Comparison of ENCODE assay signal across 8 mouse cellular contexts in the genomic region with DNA sequence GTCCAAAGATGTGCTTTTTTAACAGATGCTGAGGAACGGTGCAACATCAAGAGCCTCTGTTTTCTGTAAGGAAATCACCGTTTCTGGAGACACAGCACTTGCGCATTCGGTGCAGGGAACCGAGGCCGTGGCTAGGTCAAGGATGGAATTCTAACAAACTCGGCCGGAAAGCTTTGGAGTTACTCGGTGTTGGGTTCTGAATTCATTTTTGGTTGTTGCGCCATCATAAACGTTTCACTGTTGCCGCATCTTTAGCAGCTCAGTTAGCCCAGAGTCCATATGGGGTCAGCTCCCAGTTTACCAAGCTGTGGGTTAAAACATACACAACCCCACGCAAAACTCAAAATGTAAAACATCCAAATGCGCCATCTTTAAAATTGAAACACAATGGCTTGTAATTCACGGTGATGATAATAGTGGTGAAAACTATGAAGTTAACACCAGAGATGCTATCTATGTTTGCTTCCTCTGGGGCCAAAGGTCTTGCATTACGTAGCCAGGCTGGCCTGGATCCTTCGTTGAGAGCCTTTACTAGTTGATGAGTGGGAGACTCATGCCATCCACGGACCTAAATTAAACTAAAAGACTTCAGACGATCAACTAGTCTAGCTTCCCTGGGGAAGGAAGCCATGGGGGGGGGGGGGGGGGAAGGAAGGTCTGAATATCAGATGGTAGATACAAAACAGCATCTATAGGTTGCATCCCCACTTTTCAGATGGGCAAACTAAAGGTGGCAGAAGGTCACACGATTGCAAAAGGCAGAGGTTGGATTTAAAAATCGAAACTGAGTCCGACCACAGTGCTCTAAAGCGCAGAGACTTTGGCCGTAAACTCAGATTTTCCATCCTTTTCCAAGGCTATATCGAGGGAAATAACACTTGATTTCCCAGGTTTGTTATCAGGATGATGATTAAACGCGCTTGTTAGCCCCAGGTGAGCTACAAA. TPM values are rescaled to one million over a fixed set of nuclear protein-coding genes. Genes with fewer than 3 reads are reported as not detected.
DNase-seq lines count a peak whose midpoint lies in the region; ATAC-seq and TF ChIP-seq lines count a peak whose summit lies in the region.

No protein-coding gene starts in this region.

- H3K4me1 ChIP-seq in spleen, adult 2 months (ENCODE audit: control insufficient read depth, insufficient read depth, insufficient read length): no peaks in the 10 kb centered on the region
- H3K4me1 ChIP-seq in forebrain, embryonic 12.5 days: peaks cover 18% of the 10 kb centered on the region
- peaks cover 22% of the 10 kb centered on the region for H3K4me1 ChIP-seq in liver, embryonic 13.5 days (replicated peaks)
- no peaks in the 10 kb centered on the region for H3K4me1 ChIP-seq in stomach, postnatal 0 days (replicated peaks; ENCODE audit: control insufficient read depth, insufficient read depth)

- H3K27me3 ChIP-seq in spleen, adult 2 months (ENCODE audit: control insufficient read depth, insufficient read depth, low read length): no peaks in the 10 kb centered on the region
- no peaks in the 10 kb centered on the region for H3K27me3 ChIP-seq in forebrain, embryonic 12.5 days
- no peaks in the 10 kb centered on the region for H3K27me3 ChIP-seq in liver, embryonic 13.5 days
- no peaks in the 10 kb centered on the region for H3K27me3 ChIP-seq in stomach, postnatal 0 days (ENCODE audit: control insufficient read depth, insufficient read depth, low read length)

- no peaks in the 10 kb centered on the region for H3K9me3 ChIP-seq in forebrain, embryonic 12.5 days
- H3K9me3 ChIP-seq in liver, embryonic 13.5 days (replicated peaks): no peaks in the 10 kb centered on the region
- no peaks in the 10 kb centered on the region for H3K9me3 ChIP-seq in stomach, postnatal 0 days (ENCODE audit: control insufficient read depth, low read length)

- no peak for TF ChIP-seq POLR2A in spleen, adult 2 months (IDR thresholded peaks at IDR 0.05; ENCODE audit: low read depth, low read length)

- no peak for TF ChIP-seq EP300 in stomach, postnatal 0 days (optimal IDR thresholded peaks at IDR 0.05)

- H3K4me2 ChIP-seq in forebrain, embryonic 12.5 days: peak overlapping the region; percentile 81
- peak overlapping the region; percentile 88 for H3K4me2 ChIP-seq in liver, embryonic 13.5 days
- H3K4me2 ChIP-seq in stomach, postnatal 0 days (replicated peaks; ENCODE audit: low read depth): peak overlapping the region; percentile 59

- no peak for ATAC-seq in forebrain, embryonic 12.5 days (ENCODE audit: low FRiP score)
- no peak for ATAC-seq in liver, embryonic 13.5 days (ENCODE audit: low read depth)
- no peak for ATAC-seq in stomach, postnatal 0 days (ENCODE audit: low FRiP score, low TSS enrichment)

- no peak for DNase-seq in spleen, adult 2 months (ENCODE audit: low read depth in 1 of 2, low spot score in 2 of 2)
- no peak for DNase-seq in spleen, postnatal 36 days (ENCODE audit: low spot score in 2 of 2)
- DNase-seq in liver, embryonic 13.5 days: no peak
- DNase-seq in stomach, postnatal 0 days (ENCODE audit: low spot score): no peak
- DNase-seq in kidney, adult 11 months: no peak
- no peak for DNase-seq in kidney, postnatal 10 days
- DNase-seq in right cerebral cortex, postnatal 25 days: no peak

- H3K4me3 ChIP-seq in spleen, adult 2 months (ENCODE audit: extremely low read depth, insufficient read depth, insufficient read length): peak overlapping the region; percentile 87
- H3K4me3 ChIP-seq in forebrain, embryonic 12.5 days (replicated peaks): peak overlapping the region; percentile 66
- peak overlapping the region; percentile 75 for H3K4me3 ChIP-seq in liver, embryonic 13.5 days (replicated peaks)
- H3K4me3 ChIP-seq in stomach, postnatal 0 days (ENCODE audit: low read depth, low read length): peak overlapping the region; percentile 73

- TF ChIP-seq CTCF in spleen, adult 2 months (IDR thresholded peaks at IDR 0.05; ENCODE audit: extremely low read depth, insufficient read depth, insufficient read length, insufficient replicate concordance): no peak
- no peak for TF ChIP-seq CTCF in stomach, postnatal 0 days (IDR thresholded peaks at IDR 0.05; ENCODE audit: low read depth)

- WGBS in spleen, adult 2 months: 47% methylated on average over 27 of the region's 27 CpGs
- 50% methylated on average over 27 of the region's 27 CpGs for WGBS in forebrain, embryonic 12.5 days
- WGBS in liver, embryonic 13.5 days (ENCODE audit: insufficient replicate concordance): 40% methylated on average over 27 of the region's 27 CpGs
- WGBS in stomach, postnatal 0 days: 35% methylated on average over 27 of the region's 27 CpGs

- peak overlapping the region; percentile 77 for H3K27ac ChIP-seq in spleen, adult 2 months (ENCODE audit: insufficient read depth, low read length)
- peak overlapping the region; percentile 94 for H3K27ac ChIP-seq in forebrain, embryonic 12.5 days
- H3K27ac ChIP-seq in liver, embryonic 13.5 days: peak overlapping the region; percentile 82
- H3K27ac ChIP-seq in stomach, postnatal 0 days (replicated peaks): peak overlapping the region; percentile 81

- H3K36me3 ChIP-seq in spleen, adult 2 months (ENCODE audit: control insufficient read depth, insufficient read depth, low read length): no peaks in the 10 kb centered on the region
- H3K36me3 ChIP-seq in forebrain, embryonic 12.5 days (replicated peaks): peaks cover 24% of the 10 kb centered on the region
- peaks cover 23% of the 10 kb centered on the region for H3K36me3 ChIP-seq in liver, embryonic 13.5 days
- no peaks in the 10 kb centered on the region for H3K36me3 ChIP-seq in stomach, postnatal 0 days (ENCODE audit: control insufficient read depth, insufficient read depth, low read length)

- peak overlapping the region; percentile 81 for H3K9ac ChIP-seq in forebrain, embryonic 12.5 days
- peak overlapping the region; percentile 87 for H3K9ac ChIP-seq in liver, embryonic 13.5 days
- H3K9ac ChIP-seq in stomach, postnatal 0 days (ENCODE audit: low read length): peak overlapping the region; percentile 76

RNA-seq across cellular contexts. Expression of a gene that starts 11.8 kb away (rescaled TPM):
- 23.4 and 23.9 TPM in 2 replicates for polyA plus RNA-seq in spleen, adult 2 months (2012; rRNA removed)
- polyA plus RNA-seq in forebrain, embryonic 12.5 days (2016; fragmentation: Nextera tagmentation; extraction: Ambion mirVana): 49.0 and 56.2 TPM in 2 replicates
- polyA plus RNA-seq in liver, embryonic 13.5 days (2015; fragmentation: Nextera tagmentation; extraction: Ambion mirVana): 47.8 and 52.2 TPM in 2 replicates
- 45.9 and 52.3 TPM in 2 replicates for polyA plus RNA-seq in stomach, postnatal 0 days (2015; fragmentation: Nextera tagmentation; extraction: Ambion mirVana)

RNA-seq across cellular contexts. Expression of a gene that starts 12.0 kb away (rescaled TPM):
- polyA plus RNA-seq in spleen, adult 2 months (2012; rRNA removed): 24.7 and 34.9 TPM in 2 replicates
- polyA plus RNA-seq in forebrain, embryonic 12.5 days (2016; fragmentation: Nextera tagmentation; extraction: Ambion mirVana): 190 and 210 TPM in 2 replicates
- 29.9 and 37.3 TPM in 2 replicates for polyA plus RNA-seq in liver, embryonic 13.5 days (2015; fragmentation: Nextera tagmentation; extraction: Ambion mirVana)
- 36.8 and 42.3 TPM in 2 replicates for polyA plus RNA-seq in stomach, postnatal 0 days (2015; fragmentation: Nextera tagmentation; extraction: Ambion mirVana)
